Mouse (Mus musculus) lung, adult 2 months (tissue): Measurements from ENCODE around the gene Dnajc5.

Experiments used
- CTCF ChIP-seq: fragments of 200-500 bp; IDR thresholded peaks from 2 replicates; pipeline ENCODE4 v1.5.1; 2011; ENCODE audit warnings: mild to moderate bottlenecking, low read length, control low read depth; ENCODE audit not compliant: insufficient read depth
- POLR2A ChIP-seq: fragments of 200-500 bp; IDR thresholded peaks from 2 replicates; pipeline ENCODE4 v1.6.1; 2011; ENCODE audit warnings: low read depth, mild to moderate bottlenecking, control low read depth, low read length, borderline replicate concordance; ENCODE audit errors: extremely low read depth

DNA sequence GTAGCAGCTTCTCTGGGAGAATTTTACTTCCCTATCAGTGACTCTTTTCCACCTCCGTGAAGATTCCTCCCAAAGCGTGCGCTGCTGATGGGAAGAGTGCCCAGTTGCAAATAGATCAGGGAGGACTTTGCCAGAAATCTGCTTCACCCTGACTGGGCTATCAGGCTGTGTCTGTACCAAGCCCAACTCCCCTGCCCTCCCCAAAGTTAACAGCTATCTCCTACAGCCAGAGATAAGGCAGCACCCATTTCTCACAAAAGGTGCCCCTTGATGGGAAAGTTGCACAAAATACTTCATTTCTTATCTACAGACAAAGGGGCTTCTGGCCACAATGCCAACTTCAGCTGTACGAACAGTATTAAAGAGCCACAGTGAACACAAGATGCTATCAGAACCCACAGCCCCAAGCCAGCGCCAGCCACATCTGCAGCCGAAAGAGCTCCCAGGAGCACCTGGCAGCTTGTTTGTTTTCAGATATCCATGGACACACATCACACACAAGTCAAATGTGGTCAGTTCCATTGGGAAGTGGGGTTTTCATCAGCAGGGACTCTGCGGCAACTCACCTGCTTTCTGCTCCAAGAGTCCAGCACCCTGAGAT, 57.8 kb downstream of the Dnajc5 start:
- TF ChIP-seq POLR2A (no peak), CTCF (no peak)
